Mouse (Mus musculus) liver, adult 2 months (tissue): ENCODE measurements around the gene Klf11.

ENCODE experiments used
- CTCF ChIP-seq: fragments of 200-500 bp; IDR thresholded peaks from 2 replicates; pipeline ENCODE4 v1.5.1; 2011; ENCODE audit warnings: low read depth, low read length, control low read depth
- POLR2A ChIP-seq: fragments of 200-500 bp; IDR thresholded peaks from 2 replicates; pipeline ENCODE4 v1.6.1; 2011; ENCODE audit warnings: low read length, control low read depth; ENCODE audit not compliant: insufficient read depth; ENCODE audit errors: extremely low read depth

DNA sequence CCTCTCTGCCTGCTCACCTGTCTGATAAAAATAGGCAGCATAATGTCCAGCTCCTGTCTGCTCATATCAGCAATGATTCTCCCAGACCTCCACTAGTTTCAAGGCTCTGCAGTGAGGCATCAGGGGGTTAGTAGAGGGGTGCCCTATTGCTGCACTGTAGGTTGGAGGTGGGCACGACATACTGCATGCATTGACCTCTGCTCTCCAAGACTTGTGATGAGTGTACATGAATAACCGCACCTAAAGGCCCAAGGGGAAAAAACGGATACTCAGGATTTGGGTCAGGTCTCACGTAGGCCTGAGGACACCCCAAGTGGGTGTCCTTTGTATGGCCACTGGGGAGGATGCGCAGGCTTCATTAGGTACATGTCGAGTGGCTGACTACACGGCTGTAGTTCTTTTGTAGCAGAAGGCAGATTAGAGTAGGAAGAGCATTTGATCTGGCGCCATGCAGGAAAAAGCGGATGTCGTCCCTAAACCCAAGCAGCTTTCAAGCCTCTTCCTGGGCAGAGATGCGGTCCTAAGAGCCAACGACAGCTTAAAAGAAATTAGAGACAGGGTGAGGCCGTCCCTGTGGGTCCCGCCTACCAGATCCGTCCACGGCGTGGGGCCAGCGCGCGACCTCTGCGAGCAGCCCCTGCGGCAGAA lies 535 bp upstream of the Klf11 start:
- no peak for TF ChIP-seq CTCF
- TF ChIP-seq POLR2A, result no peak; the same call in 1 of the 2 replicates
